Mouse (Mus musculus) left cerebral cortex, adult 9 months (tissue): ENCODE results near the gene Cdc20b.
"Not testable (repeated sequence)": the region's sequence is repeated elsewhere in the genome, so short reads cannot be mapped to it uniquely, and the experiment has no call there.

Experiments used
- DNase-seq, 2 experiments: peaks; one replicate each; pipeline ENCODE4 v3.0.0; 2022; ENCODE audit warnings: low spot score in 2 of 2

Cdc20b gene

DNA sequence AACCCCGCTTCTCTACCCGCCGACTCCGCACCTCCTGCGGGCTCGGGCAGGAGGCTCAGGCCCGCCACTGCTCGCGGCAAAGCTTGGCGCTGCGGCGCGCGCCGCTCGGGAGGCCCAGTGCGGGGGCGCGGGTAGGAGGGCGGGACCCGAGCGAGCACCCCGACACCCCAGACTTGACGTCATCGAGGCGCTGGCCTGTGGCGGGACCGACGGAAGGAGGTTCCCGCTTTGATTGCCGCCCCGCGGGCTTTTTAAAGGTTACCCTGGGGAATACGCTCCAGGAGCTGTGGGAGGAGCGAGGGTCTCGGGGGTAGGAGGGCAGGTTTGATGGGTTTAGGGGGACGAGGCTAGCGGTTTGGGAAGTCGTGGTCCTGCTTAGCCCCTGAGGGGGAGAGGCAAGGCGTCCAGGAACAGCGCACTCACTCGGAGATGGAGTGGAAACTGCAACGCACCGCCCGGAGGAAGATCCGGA, at the start of gene Cdc20b:
Gene Cdc20b, plus strand, starts transcription at position 162 of the 472 bp plus-strand sequence.
- DNase-seq: peak in 1 of 2 experiments; percentile 25

DNA sequence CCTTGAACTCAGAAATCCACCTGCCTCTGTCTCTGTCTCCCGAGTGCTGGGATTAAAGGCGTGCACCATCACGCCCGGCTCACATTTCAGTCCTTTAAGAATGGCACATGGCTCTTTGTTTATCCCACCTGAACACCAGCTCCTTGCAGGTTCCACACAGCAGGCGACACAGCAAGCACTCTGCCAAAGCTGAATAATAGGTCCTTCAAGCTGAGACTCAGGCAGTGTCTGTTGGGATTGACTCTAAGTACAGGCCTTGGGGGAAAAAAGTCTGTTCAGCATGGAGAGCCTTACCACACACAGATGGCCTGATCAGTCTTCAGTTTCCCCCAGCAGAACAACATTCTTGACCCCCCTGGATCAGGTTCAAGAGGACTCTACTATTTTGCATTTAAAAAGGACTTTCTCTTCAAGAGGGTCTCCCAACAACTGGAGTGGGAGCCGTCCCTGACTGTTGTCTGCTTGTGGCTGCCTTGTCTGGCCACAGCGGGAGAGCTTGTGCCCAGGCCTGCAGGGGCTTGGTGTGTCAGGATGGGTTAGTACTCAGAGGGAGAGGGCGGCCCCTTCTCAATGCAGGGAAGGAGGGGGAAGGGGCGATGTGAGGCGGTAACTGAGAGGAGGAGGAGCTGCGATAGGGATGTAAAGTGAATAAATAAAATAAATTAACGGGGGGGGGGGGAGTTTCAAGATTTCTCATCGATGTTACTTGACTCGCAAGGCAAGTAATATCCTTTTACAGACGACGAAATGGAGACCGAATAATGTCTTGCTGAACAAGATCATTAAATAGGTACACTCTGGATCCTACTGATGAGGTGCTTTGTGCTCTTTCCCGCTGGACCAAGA, 49.1 kb upstream of the Cdc20b start:
- DNase-seq: no peak

DNA sequence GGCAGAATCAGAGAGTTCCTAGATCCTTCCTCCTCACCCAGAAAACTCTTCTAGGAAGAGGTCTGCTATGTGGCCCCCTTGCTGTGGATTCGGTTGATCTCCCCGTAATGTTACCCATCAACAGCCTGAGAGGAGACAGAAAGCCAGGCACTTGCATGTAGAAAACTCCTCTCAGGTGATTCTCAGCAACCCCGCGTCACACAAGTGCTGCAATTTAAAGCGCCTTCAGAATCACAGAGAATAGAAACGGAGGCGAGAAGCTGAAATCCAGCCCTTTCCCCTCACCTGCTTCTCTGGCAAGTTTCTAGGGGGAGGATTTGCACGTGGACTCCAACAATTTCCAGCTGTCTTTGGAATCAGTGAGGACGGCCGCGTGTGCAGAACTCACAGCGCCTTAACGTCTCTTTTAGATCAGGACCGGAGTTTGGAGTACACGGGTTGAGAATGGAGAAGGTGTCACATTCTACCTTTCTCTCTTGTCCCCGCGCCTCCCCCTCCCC, 48.4 kb upstream of the Cdc20b start:
- no peak for DNase-seq

DNA sequence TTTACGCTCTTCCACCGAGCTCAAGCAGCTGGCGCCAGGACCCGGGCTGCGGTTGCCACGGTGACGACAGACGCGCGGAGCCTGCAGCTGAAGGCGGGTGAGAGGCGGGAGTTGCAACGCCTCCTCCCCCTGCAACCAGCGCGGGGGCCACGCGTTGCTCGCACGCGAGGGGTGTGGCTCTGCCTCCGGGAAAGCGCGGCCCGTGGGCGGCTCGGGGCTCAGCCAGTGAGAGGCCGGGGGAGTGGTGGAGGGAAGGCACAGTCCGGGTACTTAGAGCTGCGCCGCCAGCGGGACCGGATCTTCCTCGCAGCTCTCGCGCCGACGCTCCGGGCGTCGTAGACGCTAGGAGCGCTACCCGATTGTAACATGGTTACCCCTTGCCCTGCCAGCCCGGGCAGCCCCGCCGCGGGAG, 47.4 kb upstream of the Cdc20b start, which contains the start of gene Ccno:
Gene Ccno, plus strand, starts transcription at position 271 of the 412 bp plus-strand sequence.
- DNase-seq: peak; percentile 89 to 92

DNA sequence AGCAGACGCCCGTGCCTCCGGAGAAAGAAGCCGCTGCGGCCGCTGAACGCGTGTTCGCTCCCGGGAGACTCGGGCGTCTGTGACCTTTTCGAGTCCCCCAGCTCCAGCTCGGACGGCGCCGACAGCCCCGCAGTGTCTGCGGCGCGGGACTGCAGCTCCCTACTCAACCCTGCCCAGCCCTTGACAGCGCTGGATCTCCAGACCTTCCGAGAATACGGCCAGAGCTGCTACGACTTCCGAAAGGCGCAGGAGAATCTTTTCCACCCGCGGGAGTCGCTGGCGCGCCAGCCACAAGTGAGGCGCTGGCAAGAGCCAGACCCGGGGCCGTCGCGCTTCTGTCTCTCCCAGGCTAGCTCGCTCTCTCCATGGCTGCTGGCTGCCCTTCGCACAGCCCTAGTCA, 46.9 kb upstream of the Cdc20b start:
- DNase-seq: no peak

DNA sequence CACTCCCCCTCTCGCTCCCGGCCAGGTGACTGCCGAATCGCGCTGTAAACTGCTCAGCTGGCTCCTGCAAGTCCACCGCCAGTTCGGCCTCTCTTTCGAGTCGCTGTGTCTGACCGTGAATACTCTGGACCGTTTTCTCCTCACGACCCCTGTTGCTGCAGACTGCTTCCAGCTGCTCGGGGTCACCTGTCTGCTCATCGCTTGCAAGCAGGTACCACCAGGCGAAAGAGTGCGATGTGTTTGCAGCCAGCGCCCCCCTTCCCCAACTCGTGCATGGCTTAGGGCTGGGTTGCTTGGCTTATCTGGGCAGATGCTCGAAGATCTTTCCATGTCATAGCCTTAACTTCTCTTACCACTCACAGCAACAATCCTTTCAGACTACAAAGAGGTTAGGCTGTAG, 46.0 kb upstream of the Cdc20b start:
- no peak for DNase-seq

DNA sequence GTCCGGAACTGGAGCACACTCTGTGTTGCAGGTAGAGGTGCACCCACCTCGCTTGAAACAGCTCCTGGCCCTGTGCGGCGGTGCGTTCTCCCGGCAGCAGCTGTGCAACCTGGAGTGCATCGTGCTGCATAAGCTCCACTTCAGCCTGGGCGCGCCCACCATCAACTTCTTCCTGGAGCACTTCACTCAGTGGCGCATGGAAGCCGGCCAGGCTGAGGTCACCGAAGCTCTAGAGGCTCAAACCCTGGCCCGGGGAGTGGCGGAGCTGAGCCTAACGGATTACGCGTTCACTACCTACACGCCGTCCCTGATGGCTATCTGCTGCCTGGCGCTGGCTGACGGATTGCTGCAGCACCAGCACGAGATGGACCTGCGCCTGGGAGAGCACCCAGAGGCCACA, 45.4 kb upstream of the Cdc20b start:
- DNase-seq: no peak

DNA sequence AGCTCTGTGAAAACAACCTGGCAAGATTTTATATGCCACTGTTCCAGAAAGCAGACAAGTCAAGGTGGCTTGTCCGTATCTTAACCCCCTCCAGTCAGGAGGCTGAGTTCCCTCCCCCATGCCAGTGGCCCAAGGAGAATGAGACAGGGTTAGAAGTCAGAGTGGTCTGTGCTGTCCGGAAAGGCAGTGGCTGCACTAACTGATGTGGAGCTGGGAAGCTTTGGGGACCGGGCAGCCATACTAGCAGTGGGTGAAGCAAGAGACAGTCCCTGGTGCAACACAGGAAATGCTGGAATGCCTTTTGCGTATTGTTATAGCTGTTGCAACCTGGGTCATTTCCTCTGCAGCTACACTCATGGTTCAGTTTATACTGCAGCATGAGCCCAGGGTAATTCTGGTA, 44.6 kb upstream of the Cdc20b start:
- DNase-seq: no peak

DNA sequence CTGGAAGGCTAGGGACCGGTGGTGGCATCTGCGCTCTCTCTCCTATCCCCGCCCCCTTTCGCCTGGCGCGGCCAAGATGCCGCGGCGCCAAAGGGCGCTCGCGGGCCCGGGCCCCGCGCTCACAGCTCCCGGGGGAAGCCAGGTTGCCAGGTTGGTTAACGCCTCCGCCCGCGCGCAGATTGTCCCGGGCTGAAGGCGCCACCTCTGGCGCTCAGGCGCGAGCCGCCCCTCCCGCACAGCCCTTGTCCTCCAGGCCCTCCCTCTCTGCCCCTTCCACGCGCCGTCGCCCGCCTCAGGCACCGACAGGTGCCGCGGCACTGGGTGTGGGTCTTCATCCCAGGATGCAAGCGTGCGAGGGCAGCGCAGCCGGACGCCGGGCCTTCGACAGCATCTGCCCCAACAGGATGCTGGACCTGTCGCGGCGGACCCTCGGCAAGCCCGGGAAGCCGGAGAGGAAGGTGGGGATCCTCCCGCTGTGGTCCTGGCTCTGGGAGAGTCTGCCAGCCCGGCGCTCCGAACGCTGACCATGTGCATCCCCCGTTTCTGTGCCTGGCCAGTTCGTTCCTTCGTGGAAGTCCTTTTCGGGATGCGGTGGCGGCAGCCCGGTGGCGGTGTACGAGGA, 41.3 kb upstream of the Cdc20b start, which contains the start of gene Mcidas:
Gene Mcidas, plus strand, starts transcription at position 315 of the 622 bp plus-strand sequence.
- DNase-seq: no peak

DNA sequence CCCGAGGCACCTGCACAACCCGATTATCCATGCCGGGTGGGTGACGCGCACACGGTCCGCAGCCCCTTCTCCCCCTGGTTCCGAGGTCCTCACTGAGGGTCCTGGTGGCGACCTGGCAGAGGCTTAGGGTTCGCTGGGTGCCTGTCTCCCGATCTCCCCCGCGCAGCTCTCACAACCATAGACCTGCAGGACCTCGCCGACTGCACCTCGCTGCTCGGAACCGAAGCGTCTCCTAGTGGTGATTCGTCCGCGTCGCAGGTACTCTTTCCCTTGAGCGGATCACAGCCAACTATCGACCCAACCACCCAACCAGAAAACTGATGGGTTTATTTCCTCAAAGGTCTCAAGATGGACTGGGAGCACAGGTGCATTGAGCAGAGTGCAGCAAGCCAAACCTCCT, 40.7 kb upstream of the Cdc20b start:
- DNase-seq: peak in 1 of 2 experiments; percentile 61

DNA sequence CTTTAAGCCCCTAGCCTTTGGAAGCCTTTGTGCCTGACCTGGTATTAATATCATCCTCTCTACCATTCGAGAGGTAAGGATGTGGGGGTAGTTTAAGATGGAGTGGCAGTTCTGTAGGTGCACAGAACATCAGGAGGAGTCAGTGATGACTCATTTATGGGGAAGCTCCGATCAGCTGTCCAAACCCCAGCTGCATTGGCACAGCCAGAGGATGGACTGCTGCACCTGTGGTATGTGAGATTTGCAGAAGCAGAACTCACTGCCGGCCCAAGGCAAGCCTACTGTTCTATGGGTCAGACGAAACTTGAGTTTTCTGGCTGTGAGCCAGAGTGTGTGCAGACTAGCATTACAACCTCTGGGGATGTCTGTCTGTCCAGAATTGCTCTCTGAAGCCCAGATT, 38.5 kb upstream of the Cdc20b start:
- no peak for DNase-seq

DNA sequence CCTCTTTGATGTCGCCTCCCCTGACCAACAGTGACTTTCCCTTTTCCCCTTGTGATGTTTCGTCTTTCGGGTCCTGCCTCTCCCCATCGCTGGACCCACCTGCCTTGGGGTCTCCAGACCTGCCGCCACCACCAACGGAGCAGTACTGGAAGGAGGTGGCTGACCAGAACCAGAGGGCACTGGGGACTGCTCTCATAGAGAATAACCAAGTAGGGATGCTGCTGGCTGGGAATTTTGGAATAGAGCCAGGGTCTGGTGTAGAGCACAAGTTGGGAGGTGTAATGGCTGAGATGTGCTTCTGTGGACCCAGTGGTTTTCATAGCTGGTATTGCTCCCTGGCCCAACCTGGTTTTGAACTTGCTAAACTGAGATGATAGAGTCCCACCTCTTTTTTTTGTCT, 37.5 kb upstream of the Cdc20b start:
- no peak for DNase-seq

DNA sequence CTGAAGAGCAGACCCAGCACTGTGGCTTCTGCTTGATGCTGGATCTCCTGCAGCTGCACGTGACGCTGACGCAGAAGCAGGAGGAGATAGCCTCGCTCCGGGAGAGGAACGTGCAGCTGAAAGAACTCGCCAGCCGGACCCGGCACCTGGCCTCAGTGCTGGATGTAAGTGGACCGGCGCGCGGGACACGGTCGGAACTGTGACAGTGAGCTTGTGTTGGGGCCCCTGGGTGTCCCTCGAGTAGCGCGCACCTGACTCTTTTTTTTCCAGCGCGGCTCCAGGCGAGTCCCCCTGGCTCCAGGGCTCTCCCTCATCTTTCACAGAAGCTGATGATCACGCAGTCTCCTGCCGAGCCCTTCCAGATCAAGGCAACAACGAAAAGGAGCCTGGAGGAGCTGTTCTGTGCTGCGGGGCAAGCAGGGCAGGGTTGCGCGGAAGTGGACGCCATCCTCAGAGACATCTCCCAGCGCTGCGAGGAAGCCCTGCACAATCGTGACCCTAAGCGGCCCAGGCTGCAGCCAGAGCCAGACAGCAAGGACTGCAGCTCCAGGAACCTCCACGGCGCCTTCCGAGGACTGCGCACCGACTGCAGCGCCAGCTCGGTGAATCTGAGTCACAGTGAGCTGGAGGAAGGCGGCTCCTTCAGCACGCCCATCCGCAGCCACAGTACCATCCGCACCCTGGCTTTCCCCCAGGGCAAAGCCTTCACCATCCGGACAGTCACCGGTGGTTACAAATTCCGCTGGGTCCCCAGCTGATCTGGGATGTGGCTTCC, 36.3 kb upstream of the Cdc20b start:
- peak; percentile 30 to 53 for DNase-seq

DNA sequence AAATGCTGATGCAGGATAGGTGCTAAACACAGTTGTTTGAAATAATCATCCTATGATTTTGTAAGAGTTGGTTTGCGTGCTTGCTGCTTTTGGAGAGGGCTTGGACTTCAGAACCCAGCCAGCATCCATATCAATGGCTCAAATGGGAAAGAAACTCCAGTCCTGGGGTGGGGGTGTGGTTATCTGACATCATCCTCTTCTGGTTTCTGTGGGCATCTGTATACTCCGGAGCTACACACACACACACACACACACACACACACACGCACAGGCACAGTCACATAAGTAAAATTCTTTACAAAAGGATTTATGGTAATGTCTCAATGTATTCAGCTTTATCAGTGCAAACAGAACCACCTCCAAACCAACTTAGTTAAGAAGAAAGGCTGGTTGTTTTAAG, 34.8 kb upstream of the Cdc20b start:
- no peak for DNase-seq

DNA sequence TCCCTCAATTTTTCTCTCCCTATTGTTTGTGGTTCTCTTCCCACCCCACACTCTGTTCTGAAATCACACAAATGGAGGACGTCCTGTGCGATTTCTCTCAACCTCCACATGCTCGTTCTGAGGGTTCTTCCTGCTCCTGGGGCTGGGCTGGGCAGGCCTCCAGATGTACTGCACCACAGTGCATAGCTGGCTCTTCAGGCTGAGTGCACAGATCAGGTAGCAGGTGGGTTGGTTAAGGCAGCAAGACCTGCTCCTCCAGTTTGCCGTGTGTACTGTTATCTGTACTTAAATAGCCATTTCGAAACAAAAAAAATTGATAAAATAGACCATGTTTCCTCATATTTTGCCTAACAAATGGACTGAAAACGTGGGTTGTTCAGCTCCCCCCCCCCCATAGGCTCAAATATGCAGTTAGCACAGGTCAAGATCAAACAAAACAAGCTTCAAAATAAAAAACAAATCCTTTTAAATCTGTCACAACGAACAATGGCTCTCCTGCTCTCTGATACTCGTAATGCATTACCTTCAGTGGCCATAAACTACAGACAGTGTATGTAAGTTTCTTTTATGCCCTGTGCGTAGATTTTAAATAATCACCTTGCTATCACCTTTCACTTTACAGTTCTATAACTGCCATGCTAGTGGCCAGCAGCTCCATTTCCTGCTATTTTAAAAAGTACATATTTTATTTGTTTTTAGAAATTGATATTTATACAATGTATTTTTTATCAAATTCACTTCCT, 34.2 kb upstream of the Cdc20b start:
- DNase-seq: no peak

DNA sequence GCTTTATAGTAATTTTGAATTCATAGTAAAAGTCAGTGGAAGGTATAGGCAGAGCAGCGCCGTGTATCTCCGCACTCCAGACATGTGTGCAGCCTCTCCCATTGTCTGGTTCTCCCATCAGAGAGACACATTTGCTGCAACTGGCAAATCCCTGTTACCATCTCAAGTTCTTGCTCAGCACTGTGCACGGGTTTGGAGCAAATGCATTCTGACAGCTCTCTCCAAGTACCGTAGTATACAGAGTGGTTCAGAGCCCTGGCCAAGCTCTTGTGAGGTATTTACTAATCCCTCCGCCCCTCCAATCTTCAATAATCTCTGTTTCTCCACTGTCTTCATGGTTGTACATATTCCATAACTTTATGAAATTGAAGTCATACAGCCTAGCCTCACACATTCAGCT, 22.2 kb upstream of the Cdc20b start:
- no peak for DNase-seq

DNA sequence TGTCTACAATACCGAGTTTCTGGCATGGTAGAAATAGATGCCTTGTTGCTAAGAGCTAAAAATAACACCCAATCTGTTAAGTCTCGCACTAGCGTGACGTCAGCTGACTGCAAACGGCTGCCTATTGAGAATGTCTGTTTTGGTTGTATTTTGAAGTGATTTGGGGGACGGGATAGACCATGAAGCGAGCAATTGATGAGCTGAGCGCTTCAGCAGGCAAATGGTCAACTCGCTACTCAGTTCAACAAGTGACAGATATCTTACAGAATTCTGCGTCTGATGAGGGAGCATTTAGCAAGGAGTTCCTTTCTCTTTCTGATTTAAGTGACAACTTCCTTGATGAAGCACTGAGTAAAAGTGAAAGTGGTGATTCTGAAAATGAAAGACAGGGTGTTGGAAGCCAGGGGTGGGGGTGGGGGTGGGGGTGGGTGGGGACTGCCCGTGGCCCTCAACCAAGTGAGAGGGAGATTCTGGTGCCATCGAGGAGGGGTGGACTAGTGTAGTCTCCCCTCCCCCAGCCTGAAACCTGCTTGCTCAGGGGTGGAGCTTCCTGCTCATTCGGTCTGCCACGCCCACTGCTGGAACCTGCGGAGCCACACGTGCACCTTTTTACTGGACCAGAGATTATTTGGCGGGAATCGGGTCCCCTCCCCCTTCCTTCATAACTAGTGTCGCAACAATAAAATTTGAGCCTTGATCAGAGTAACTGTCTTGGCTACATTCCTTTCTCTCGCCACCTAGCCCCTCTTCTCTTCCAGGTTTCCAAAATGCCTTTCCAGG, 21.5 kb upstream of the Cdc20b start:
- DNase-seq: not testable (repeated sequence)

DNA sequence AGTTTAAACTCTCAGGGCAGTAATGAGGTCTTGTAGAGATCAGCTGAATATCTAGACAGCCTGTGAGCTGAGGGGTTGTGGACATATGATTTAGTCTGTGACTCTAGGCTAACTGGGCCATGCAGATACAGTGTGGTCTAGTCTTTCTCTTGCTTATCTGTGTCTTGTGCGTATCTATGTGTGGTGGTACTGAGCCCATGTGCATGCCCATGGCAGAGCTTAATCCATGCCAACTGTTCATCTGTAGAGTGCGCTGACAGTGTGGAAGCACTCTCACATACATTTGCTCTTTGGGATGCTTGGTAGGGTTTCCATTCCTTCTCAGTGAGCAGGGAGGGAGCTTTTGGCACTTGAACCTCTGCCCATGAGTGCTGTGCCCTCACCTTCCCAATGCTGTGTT, 13.4 kb upstream of the Cdc20b start:
- DNase-seq: no peak

DNA sequence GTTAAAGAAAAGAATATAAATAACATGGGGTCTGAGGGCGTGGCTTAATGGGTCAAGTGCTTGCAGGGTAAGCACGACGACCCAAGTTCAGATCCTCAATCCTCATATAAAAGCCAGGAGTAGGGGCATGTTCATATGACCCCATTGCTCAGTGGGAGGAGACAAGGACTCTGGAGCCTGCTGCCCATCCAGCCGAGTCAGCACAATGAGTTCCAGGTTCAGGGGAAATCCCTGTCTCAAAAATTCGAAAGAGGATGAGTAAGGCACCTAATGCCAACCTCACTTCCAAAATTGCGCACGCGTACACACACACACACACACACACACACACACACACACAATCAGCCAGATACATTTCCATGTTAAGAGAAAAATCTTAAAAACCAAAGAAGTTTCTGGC, 12.4 kb upstream of the Cdc20b start:
- DNase-seq: no peak
